Mouse (Mus musculus): ENCODE results near the gene Ezr. TPM values are rescaled to one million over a fixed set of nuclear protein-coding genes. Genes with fewer than 3 reads are reported as not detected.

The Ezr gene
- total RNA-seq, 2 experiments from 2014 or later, result 1.5 to 1.9 TPM

DNA sequence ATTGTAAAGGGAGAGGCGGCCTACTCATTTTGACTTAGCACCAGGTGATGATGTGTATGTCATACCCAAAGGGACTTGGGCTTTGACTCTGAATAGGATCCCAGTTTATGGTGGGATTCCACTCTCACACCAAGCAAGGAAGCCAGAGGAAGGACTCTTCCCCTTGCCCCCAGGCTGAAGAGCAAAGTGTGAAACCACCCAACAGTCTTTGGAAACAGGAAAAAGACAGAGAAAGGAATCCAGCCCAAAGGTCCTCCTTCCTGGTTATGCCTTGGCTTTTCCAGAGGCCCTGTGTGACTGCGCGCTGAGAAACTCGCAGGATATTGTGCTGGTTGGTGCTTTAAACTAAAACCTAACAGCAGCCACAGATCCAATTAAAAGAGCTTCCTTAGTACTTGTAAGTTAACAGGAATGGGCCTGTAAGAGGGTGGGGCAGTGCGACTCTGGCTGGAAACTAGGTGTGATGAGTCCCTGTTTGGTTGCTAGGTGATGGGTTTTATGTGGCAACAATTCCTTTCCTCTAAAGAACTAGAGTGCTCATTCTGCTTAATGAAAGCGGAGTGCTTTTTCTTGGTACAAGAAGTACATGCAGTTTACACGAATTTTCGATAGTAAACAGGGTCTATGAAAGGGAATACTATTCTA, 26.1 kb upstream of the Ezr start:
- TF ChIP-seq CTCF (IDR thresholded peaks at IDR 0.05), result no peak
- Histone ChIP-seq H3K27ac (no peak overlapping the region), H3K4me3 (no peak overlapping the region)
- no peak for DNase-seq
- intact Hi-C loops (cut with DNase I), result no loop called here

DNA sequence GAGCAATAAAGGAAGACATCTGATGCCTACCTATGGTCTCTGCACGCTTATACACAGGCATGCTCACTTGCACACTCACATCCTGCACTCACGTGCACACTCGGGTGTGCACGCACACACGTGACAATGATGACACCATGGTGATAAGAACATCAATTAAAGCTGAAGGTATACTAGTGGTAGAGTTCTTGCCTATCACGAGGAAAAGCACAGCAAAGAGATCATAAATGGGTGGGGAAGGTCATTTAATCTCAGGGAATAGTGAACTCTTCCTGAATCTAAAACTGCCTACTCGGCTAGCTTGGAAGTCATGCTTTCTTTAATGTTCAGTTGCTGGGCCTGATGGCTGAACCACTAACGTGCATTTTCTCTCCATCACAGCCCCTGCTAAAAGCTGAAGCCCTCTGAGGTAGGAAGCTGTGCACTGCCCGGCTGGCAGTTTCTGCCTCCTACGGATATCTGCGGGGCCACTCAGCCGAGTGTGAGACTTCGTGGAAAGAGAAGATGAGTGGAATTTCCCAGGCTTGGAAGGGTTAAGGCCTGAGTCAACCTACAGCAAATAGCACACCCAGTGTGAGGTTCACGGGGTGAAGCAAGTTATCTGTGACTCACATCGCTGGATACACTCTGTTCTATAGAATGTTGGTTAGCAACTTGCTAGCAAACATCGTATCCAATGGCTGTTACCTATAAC, 25.4 kb upstream of the Ezr start:
- DNase-seq, result no peak
- Histone ChIP-seq H3K4me3 (no peak overlapping the region), H3K27ac (no peak overlapping the region)
- no peak for TF ChIP-seq CTCF (IDR thresholded peaks at IDR 0.05)
- intact Hi-C loops (cut with DNase I), result no loop called here

DNA sequence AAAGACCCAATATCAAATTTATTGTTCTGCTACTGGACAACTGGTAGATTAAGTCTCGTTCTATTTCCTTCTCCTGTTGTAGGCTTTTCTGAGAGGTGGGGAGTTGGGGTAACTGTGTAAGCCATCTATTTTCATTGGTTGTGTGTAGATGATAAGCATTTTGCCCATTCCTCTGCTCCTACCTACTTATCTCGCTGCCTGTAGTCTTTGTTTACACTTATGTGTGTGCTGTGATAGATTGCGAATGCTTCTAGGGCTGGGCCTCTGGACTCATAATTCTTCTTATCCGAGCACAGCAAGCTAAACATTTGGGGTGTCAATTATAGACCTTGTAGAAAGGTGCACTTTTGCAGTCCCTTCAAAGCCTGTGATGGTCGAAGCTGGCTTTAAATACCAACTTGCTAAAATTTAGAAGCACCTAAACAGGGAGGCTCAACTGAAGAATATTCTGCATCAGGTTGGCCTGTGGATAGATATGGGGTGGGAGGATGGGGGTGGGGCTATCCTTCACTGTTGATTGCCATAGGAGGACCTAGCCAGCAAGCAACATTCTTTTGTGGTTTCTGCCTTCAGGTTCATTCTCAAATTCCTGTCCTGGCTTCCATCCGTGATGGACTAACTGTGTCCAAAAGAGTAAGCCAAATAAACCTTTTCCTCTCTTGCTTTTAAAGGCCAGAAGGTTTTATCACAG, 22.4 kb upstream of the Ezr start:
- H3K27ac ChIP-seq, result no peak overlapping the region
- H3K4me3 ChIP-seq, result no peak overlapping the region
- DNase-seq, result no peak
- TF ChIP-seq CTCF (IDR thresholded peaks at IDR 0.05), result no peak
- intact Hi-C loops (cut with DNase I), result no loop called here

DNA sequence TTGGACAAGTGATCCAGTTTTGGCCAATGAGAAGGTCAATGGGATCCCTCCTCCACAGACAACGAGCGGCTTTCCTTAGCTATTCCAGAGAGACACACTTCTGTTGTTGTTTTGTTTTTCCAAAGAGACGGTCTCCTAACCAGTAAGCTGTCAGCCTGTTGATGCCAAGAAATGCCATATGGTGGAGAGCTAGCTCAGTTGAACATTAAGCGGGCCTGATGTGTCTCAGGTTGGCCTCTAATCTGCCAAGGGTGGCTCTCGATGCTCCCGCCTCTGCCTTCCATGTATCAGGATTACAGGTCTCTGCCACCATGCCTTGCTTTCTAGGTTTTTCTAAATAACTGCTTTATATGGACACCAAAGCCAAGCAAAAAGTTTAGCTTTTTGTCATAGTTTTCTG, 21.5 kb upstream of the Ezr start:
- intact Hi-C loops (cut with DNase I), result no loop called here
- TF ChIP-seq CTCF (IDR thresholded peaks at IDR 0.05), result no peak
- DNase-seq, result no peak

DNA sequence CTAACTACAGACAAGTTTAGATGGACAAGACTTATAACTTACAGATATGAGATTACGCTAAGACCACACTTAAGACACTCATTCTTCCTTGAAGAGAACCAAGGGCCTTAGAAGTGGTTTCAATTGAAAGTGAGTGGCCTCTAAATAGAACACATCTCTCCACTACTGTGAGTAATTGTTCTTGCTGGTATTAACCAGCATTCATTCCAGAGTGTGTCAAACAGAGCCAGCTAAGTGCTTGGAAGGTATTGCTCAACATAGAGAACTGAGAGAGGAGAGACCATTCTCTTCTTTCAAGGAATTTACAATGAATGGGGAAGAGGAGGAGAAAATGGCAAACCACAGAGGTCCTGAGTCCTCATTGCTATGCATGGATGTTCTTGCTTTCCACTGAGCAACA, 21.0 kb upstream of the Ezr start:
- DNase-seq, result no peak
- H3K27ac ChIP-seq, result no peak overlapping the region
- intact Hi-C loops (cut with DNase I), result no loop called here
- no peak for TF ChIP-seq CTCF (IDR thresholded peaks at IDR 0.05)
- no peak overlapping the region for H3K4me3 ChIP-seq

More for the DNA sequence above, 21.5 kb upstream of the Ezr start:
- H3K27ac ChIP-seq, result no peak overlapping the region
- H3K4me3 ChIP-seq, result no peak overlapping the region

DNA sequence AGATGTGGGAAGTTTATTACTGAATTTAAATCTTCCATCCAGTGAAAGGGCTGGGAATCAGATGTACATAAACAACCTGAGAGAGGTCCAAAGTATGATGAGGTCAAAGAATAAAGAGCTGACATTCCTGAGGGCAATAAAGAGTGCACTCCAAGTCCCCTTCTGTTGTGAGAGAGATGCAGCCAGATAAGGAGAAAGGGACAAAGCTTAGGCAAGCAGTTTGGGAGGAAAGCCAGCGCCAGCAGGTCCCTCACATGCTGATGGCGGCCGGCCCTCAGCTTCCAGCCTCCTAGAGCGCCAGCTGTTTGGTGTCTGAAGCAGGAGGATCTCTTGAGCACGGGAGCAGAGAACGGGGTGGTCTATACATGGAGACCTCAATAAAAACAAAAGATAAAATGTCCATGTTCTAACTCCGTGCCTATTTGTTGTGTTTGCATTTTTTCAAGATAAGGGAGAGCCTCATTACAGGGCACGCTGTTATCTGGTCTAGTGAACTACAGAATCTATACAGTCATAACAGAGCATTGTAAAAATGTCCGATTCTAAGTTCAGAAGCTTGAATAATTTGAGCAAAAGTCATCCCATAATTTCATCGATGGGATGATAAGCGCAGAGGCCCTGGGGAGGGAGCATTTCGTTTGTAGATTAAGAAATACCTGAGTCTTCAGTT, 15.9 kb upstream of the Ezr start:
- no peak overlapping the region for H3K4me3 ChIP-seq
- no peak overlapping the region for H3K27ac ChIP-seq
- DNase-seq, result no peak
- TF ChIP-seq CTCF (IDR thresholded peaks at IDR 0.05), result no peak
- intact Hi-C loops (cut with DNase I), result no loop called here

DNA sequence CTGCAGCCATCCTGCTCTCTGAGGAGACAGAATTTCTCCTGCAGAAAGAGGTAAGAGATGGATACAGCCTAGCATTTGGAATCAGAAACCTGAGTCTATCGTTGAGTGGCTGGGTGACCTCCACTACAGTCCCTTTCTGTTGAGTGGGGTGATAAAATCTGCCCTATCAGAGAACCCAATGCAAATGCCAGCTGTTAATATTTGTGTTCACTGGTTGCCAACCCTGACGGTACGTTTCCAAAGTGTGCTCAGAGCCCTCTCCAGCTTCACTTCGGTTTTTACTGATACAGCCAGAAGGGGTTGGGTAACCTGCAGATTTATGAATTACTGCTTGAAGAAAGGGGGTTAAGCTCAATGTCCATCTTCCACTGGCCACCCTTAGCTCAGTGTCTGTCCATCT, 14.9 kb upstream of the Ezr start:
- no peak for TF ChIP-seq CTCF (IDR thresholded peaks at IDR 0.05)

DNA sequence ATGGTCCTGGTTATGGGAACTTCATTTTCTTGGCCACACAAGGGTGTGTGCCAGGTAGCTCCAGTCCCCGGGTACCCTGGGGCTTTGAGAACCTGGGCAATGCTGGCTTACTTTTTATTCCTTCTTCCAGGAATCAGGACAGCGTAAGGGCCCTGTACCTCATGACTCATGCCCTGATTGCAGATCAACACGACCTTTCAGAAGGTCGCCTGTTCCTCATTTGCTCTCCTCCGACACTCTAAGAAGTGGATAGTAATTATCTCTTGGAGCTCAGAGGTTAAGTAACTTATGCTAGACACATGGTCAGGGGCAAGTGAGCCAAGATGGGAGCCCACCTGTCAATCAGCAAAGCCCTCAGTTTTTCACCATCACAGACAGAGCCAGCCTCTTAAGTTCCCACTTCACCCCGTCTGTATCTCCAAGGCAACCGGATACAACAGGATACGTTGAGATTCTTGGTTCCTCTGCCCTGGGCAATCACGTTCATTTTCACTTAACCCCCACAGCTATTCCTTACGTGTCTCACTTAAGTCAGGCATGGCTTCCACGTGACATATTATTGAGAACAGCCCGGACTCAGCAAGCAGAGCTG, 11.7 kb upstream of the Ezr start:
- no peak for TF ChIP-seq CTCF (IDR thresholded peaks at IDR 0.05)

More for the DNA sequence above, 14.9 kb upstream of the Ezr start:
- intact Hi-C loops (cut with DNase I), result no loop called here
- H3K27ac ChIP-seq, result no peak overlapping the region
- no peak overlapping the region for H3K4me3 ChIP-seq
- no peak for DNase-seq

DNA sequence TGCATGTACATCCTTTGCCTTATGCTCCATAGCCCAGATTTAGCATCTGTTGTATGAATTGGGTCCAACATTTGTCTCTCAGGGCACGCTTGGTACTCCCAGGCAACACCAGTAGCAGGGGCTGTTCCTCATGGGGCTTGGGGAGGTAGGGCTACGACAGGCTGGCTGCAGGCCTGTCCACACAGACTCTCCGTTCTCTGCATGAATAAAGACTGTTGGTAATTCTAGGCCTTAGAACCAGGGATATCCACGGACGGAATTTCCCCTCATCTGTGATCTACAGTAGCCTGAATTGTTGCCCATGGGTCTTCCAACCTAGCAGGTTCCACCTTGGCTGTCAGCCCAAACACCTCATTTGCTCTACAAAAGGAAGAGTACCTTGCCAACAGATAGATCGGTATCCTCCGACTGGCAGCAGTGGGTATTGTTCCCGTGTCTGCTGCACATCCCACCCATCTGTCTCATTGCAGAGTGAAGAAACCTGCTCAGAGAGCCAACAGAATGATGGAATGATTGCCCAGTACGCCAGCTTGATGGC, 7.1 kb upstream of the Ezr start:
- no peak for DNase-seq
- intact Hi-C loops (cut with DNase I), result no loop called here
- no peak overlapping the region for H3K27ac ChIP-seq
- no peak for TF ChIP-seq CTCF (IDR thresholded peaks at IDR 0.05)
- H3K4me3 ChIP-seq, result no peak overlapping the region

More for the DNA sequence above, 11.7 kb upstream of the Ezr start:
- no peak overlapping the region for H3K27ac ChIP-seq
- no peak overlapping the region for H3K4me3 ChIP-seq
- intact Hi-C loops (cut with DNase I), result no loop called here
- no peak for DNase-seq

DNA sequence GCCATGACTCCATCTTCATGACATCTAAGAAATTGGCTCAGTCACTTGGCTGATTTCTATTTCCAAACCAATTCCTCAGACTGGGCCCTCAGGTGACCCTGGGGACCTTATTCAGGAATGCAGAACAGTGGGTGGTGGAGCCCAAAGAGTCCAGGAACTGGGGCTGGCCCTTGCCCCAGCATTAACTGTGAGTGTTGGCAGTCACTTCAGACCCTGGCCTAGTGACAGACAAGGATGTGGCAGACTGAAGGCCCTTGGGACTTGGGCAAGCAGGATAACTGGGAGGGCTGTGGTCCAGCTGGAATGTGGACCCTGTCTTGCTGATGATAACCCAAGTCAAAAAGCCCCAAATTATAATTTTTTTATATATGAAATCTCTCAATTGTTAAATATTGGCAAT, 6.5 kb upstream of the Ezr start:
- no peak for DNase-seq
- no peak for TF ChIP-seq CTCF (IDR thresholded peaks at IDR 0.05)
- intact Hi-C loops (cut with DNase I), result no loop called here
- Histone ChIP-seq H3K4me3 (no peak overlapping the region), H3K27ac (no peak overlapping the region)

DNA sequence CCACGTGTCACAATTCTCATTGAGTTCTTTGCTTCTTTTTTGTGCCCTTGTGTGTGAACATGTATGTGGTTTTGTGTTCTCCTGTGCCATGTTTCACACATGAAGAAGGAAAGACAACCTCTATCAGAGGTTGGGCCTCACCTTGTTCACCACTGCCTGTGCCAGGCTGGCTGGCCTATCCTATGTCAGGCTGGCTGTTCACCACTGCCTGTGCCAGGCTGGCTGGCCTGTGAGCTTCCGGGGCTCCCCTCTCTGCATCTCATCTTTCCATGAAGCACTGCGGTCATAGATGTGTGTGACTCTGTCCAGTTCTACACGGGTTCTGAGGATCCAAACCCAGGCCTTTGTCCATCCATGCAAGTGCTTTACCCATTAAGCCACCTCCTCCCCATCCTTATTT, 4.7 kb upstream of the Ezr start:
- Histone ChIP-seq H3K4me3 (no peak overlapping the region), H3K27ac (no peak overlapping the region)
- DNase-seq, result no peak
- no peak for TF ChIP-seq CTCF (IDR thresholded peaks at IDR 0.05)
- intact Hi-C loops (cut with DNase I), result no loop called here

DNA sequence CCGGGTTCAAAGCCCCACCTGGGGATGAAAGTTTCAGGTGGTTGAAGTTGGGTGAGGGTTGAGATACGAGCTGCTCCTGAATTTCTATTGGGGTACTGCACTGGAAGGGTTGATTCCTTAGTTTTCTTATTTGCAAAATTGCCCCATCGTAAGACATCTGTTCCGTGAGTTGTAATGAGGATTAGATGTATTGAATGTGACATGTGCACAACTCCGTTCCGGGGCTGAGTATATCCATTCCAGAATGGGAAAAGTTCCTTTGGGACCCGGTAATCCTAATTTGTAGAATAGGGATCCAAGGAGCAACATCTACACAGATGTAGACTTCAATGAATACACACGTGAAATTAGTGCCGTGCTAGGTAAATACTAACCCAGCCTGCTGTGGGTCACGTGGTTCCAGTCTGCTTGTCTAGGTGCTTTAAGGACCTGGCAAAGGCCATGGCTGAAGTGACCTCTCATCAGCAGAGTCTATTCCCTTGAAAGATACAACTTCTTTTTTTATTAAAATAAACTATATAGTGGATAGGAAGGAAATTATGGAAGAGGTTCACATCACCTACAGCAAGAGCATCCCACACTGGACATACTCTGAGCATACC, 1.3 kb upstream of the Ezr start:
- intact Hi-C loops (cut with DNase I), result loop anchor here (5.0 kb wide), 1 partner anchor 43 kb away; no protein-coding TSS in a partner anchor
- H3K4me3 ChIP-seq, result peak overlapping the region; percentile 100
- no peak for TF ChIP-seq CTCF (IDR thresholded peaks at IDR 0.05)
- no peak for DNase-seq
- no peak overlapping the region for H3K27ac ChIP-seq
